In the genomic region with DNA sequence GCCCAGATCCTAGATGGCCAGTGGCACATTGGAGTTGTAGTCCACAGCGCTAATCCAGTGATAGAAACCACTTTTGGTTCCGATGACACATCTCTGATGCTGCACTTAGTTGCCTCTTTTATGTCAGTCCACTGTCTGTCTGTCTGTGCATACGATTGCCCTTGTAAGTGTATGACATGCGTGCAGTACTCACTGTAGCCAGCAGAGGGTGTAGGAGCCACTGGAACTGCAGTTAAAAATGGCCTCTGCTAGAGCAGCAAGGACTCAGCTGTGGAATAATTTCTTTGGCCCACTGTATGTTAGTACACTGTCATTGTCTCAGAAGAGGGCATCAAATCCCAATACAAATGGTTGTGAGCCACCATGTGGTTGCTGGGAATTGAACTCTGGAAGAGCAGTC, we compare ENCODE assay signal across 9 mouse cellular contexts. TPM values are rescaled to one million over a fixed set of nuclear protein-coding genes. Genes with fewer than 3 reads are reported as not detected.
DNase-seq lines count a peak whose midpoint lies in the region; TF ChIP-seq lines count a peak whose summit lies in the region.
"Had no signal": no experiment of that assay in that cellular context is flagged by ENCODE, and none has a peak within 500 bp of the region (broad histone marks: within the 10 kb centered on the region; RNA-seq: fewer than 3 reads in every experiment).

No protein-coding gene starts in this region.

- intact Hi-C loops in heart, adult 2 months (cut with DNase I): no loop called here

- no peak for TF ChIP-seq POLR2A in heart, adult 2 months (IDR thresholded peaks at IDR 0.05; ENCODE audit: insufficient read depth, low read depth, low read length)
- no peak for TF ChIP-seq POLR2A in brain, embryonic 14.5 days (IDR thresholded peaks at IDR 0.05; ENCODE audit: borderline replicate concordance, extremely low read depth, insufficient read depth, insufficient read length, poor library complexity, severe bottlenecking)

- H3K9ac ChIP-seq in heart, adult 2 months (ENCODE audit: low read depth, low read length): no peak overlapping the region
- H3K9ac ChIP-seq: midbrain, embryonic 12.5 days had no signal

- H3K36me3 ChIP-seq in heart, adult 2 months (ENCODE audit: control insufficient read depth, insufficient read depth, low read length): peaks cover 13% of the 10 kb centered on the region; the same call in 1 of the 2 replicates
- peaks cover 84% of the 10 kb centered on the region for H3K36me3 ChIP-seq in heart, embryonic 10.5 days

- DNase-seq in heart, adult 2 months: no peak
- DNase-seq in heart, embryonic 10.5 days (ENCODE audit: low spot score): no peak
- peak; percentile 71 for DNase-seq in right cerebral cortex, postnatal 14 days
- DNase-seq in right cerebral cortex, adult 2 months (ENCODE audit: low spot score in 2 of 2): no peak
- peak; percentile 31 for DNase-seq in brain, embryonic 14.5 days (ENCODE audit: low read depth)
- DNase-seq in kidney, postnatal 4 days: peak; percentile 77 to 78
- DNase-seq in retina, postnatal 1 day: peak; percentile 56
- DNase-seq in left cerebral cortex, adult 11 months (ENCODE audit: low spot score): no peak

- H3K79me2 ChIP-seq in heart, adult 2 months (replicated peaks; ENCODE audit: control insufficient read depth, insufficient read depth, low read length): no peaks in the 10 kb centered on the region; the same call in 1 of the 2 replicates

- no peaks in the 10 kb centered on the region for H3K27me3 ChIP-seq in heart, adult 2 months (ENCODE audit: control insufficient read depth, insufficient read depth, low read length)
- H3K27me3 ChIP-seq in heart, embryonic 10.5 days (ENCODE audit: insufficient read depth, poor library complexity, severe bottlenecking): no peaks in the 10 kb centered on the region
- H3K27me3 ChIP-seq: midbrain, embryonic 12.5 days had no signal

- no peak overlapping the region for H3K4me3 ChIP-seq in heart, adult 2 months
- no peak overlapping the region for H3K4me3 ChIP-seq in heart, embryonic 10.5 days
- H3K4me3 ChIP-seq: midbrain, embryonic 12.5 days had no signal

- peak; percentile 70 for TF ChIP-seq CTCF in heart, adult 2 months (IDR thresholded peaks at IDR 0.05)
- TF ChIP-seq CTCF in brain, embryonic 14.5 days (IDR thresholded peaks at IDR 0.05; ENCODE audit: borderline replicate concordance, extremely low read depth, insufficient read depth, insufficient read length): peak; percentile 54; the same call in 1 of the 2 replicates

- peaks cover 4% of the 10 kb centered on the region for H3K4me1 ChIP-seq in heart, adult 2 months (ENCODE audit: control insufficient read depth, insufficient read depth, low read length)
- H3K4me1 ChIP-seq in heart, embryonic 10.5 days: no peaks in the 10 kb centered on the region
- H3K4me1 ChIP-seq: midbrain, embryonic 12.5 days had no signal

- TF ChIP-seq EP300 in heart, adult 2 months (IDR thresholded peaks at IDR 0.05; ENCODE audit: insufficient read depth, low read depth, low read length): no peak

- 95% methylated on average over 4 of the region's 4 CpGs for WGBS in heart, adult 2 months
- WGBS in heart, embryonic 10.5 days: 86% methylated on average over 4 of the region's 4 CpGs

- H3K27ac ChIP-seq in heart, adult 2 months: no peak overlapping the region
- H3K27ac ChIP-seq in heart, embryonic 10.5 days: no peak overlapping the region
- H3K27ac ChIP-seq: midbrain, embryonic 12.5 days had no signal

- H3K9me3 ChIP-seq in heart, embryonic 10.5 days: no peaks in the 10 kb centered on the region
- H3K9me3 ChIP-seq: midbrain, embryonic 12.5 days had no signal

RNA-seq across cellular contexts. Expression of a gene that starts 38.0 kb away (rescaled TPM):
- total RNA-seq in heart, adult 2 months (2021): 1 to 10 TPM; 5.4 to 8.7 TPM
- polyA plus RNA-seq in heart, adult 2 months (2012; rRNA removed): 3.7 and 6.1 TPM in 2 replicates
- polyA plus RNA-seq in heart, embryonic 10.5 days (2016; fragmentation: Nextera tagmentation; extraction: Ambion mirVana): 30.3 and 35.6 TPM in 2 replicates
- 15.3 and 18.3 TPM in 2 replicates for polyA plus RNA-seq in brain, embryonic 14.5 days (2012; rRNA removed)

Comparison
In these comparisons a context has a peak if more than half of its experiments do, and no peak if none do; other contexts are left out.
1. DNase-seq: peak in right cerebral cortex, postnatal 14 days (single experiment), brain, embryonic 14.5 days (single experiment), kidney, postnatal 4 days (2 of 2) and retina, postnatal 1 day (single experiment); none in heart, adult 2 months (0 of 2), heart, embryonic 10.5 days (single experiment), right cerebral cortex, adult 2 months (0 of 2) and left cerebral cortex, adult 11 months (single experiment).